Mouse (Mus musculus): ENCODE results near the gene Myo9b. TPM values are rescaled to one million over a fixed set of nuclear protein-coding genes. Genes with fewer than 3 reads are reported as not detected.

Gene Myo9b
- polyA plus RNA-seq (2012; rRNA removed; ENCODE audit: low replicate concordance) = 19.0 and 40.2 TPM in 2 replicates

GRCm38 (mm10) chr8:71272286-71273150, at the start of gene Myo9b, which contains the start of gene Haus8:
Gene Myo9b (plus strand): TSS chr8:71272714.
Gene Haus8 (minus strand): TSS chr8:71272934.

DNA sequence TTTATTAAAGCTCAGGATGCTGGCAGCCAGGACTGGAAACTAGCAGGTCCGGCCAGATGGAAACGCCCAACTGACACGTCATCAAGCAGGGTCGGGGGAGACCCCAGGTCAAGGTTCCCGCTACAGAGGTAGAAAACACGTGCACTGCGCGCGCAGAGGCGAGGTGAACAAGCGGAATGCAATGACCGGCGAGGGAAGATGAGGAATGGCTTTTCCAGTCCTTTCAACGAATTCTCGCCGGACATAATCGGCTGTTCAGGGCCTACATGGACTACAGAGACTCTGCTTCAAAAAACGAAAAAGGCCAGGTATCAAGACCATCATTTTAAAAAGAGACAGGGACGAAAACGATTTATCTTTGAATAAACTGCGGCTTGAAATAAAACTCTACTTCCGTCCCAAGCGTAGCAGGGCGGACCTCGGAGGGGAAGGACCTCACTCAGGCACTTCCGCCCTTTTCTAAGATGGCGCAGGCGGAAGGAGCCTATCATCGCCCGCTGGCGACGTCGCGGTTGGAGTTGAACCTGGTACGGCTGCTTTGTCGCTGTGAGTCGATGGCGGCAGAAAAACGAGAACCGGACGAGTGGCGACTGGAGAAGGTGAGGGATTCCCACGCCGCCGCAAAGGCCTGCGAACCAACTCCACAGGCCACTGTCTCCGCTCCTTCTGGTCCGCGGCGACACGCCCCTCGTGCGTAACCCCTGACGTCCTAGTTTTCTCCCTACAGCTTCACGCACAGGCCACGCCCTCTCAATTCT, 94.4 kb downstream of the Myo9b start, which contains the start of gene Use1:
Gene Use1, plus strand, starts transcription at position 78 of the 758 bp plus-strand sequence.

GRCm38 (mm10) chr8:71371236-71371848, 98.8 kb downstream of the Myo9b start, which contains the start of gene Ocel1:
Gene Ocel1 (plus strand): TSS chr8:71371298.

GRCm38 (mm10) chr8:71381421-71381970, 109.0 kb downstream of the Myo9b start, which contains the start of gene Nr2f6:
Gene Nr2f6 (minus strand): TSS chr8:71381960.

DNA sequence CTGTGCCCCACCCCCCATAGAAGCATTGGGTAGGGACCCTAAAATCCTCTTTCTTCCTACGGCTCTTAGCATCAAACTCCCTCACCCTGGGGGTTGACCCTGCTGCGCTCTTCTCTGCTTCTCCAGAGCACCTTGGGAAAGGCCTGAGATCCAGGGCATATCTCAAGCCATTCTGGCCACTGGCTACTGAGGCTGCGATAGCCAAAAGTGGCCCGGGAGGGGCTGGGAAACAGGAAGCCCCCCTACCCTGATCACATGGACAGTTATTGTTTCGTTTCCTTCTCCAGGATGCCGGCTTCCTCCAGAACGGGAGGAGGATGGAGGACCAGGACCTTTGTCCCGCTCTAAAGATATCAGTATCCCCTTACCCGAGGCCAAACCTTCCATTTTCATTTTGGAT, 123.1 kb downstream of the Myo9b start, which contains the start of gene Ushbp1:
Gene Ushbp1, minus strand, starts transcription at position 174 of the 400 bp plus-strand sequence.

GRCm38 (mm10) chr8:71396639-71397305, 124.3 kb downstream of the Myo9b start, which contains the start of gene Babam1:
Gene Babam1 (plus strand): TSS chr8:71396861.

GRCm38 (mm10) chr8:71405401-71406098, 133.0 kb downstream of the Myo9b start, which contains the start of gene Ankle1:
Gene Ankle1 (plus strand): TSS chr8:71406010.

Other genes with a start within 250 kb of the Myo9b start
- 4.6 and 9.8 TPM in 2 replicates for gene Haus8, start 220 bp downstream of the Myo9b start, polyA plus RNA-seq (2012; rRNA removed; ENCODE audit: low replicate concordance)
- gene Use1, start 94.1 kb downstream of the Myo9b start, polyA plus RNA-seq (2012; rRNA removed; ENCODE audit: low replicate concordance) = 105 and 142 TPM in 2 replicates
- gene Ocel1, start 98.6 kb downstream of the Myo9b start, polyA plus RNA-seq (2012; rRNA removed; ENCODE audit: low replicate concordance) = 11.9 and 19.6 TPM in 2 replicates
- 68.1 and 206 TPM in 2 replicates for gene Nr2f6, start 109.2 kb downstream of the Myo9b start, polyA plus RNA-seq (2012; rRNA removed; ENCODE audit: low replicate concordance)
- gene Ushbp1, start 123.1 kb downstream of the Myo9b start, polyA plus RNA-seq (2012; rRNA removed; ENCODE audit: low replicate concordance) = 56.1 and 192 TPM in 2 replicates
- 106 and 146 TPM in 2 replicates for gene Babam1, start 124.1 kb downstream of the Myo9b start, polyA plus RNA-seq (2012; rRNA removed; ENCODE audit: low replicate concordance)
- gene Ankle1, start 133.3 kb downstream of the Myo9b start, polyA plus RNA-seq (2012; rRNA removed; ENCODE audit: low replicate concordance) = 0.79 and 10.8 TPM in 2 replicates
- 14.1 and 59.1 TPM in 2 replicates for gene Abhd8, start 190.9 kb downstream of the Myo9b start, polyA plus RNA-seq (2012; rRNA removed; ENCODE audit: low replicate concordance)
- 81.9 and 83.9 TPM in 2 replicates for gene Mrpl34, start 192.2 kb downstream of the Myo9b start, polyA plus RNA-seq (2012; rRNA removed; ENCODE audit: low replicate concordance)
- 93.2 and 103 TPM in 2 replicates for gene Dda1, start 196.5 kb downstream of the Myo9b start, polyA plus RNA-seq (2012; rRNA removed; ENCODE audit: low replicate concordance)
- 28.7 and 33.8 TPM in 2 replicates for gene Ano8, start 213.2 kb downstream of the Myo9b start, polyA plus RNA-seq (2012; rRNA removed; ENCODE audit: low replicate concordance)
- 22.1 and 42.5 TPM in 2 replicates for gene Gtpbp3, start 215.4 kb downstream of the Myo9b start, polyA plus RNA-seq (2012; rRNA removed; ENCODE audit: low replicate concordance)
- 129 and 167 TPM in 2 replicates for gene Plvap, start 239.0 kb downstream of the Myo9b start, polyA plus RNA-seq (2012; rRNA removed; ENCODE audit: low replicate concordance)

All from subcutaneous adipose tissue, adult 2 months (tissue).